Mouse (Mus musculus): ENCODE results near the gene Tmem255b. TPM values are rescaled to one million over a fixed set of nuclear protein-coding genes. Genes with fewer than 3 reads are reported as not detected.

The Tmem255b gene
- polyA plus RNA-seq, 1 experiment from 2014 or later, result 5.8 TPM

- Histone ChIP-seq H3K9me3 (ENCODE audit: control insufficient read depth) (no peaks in the 10 kb centered on the region), H3K36me3 (ENCODE audit: control insufficient read depth, insufficient read depth) (peaks cover 41% of the 10 kb centered on the region), H3K4me2 (replicated peaks; ENCODE audit: low read depth) (no peak overlapping the region), H3K9ac (ENCODE audit: low read depth, low read length) (no peak overlapping the region), H3K4me1 (replicated peaks; ENCODE audit: control insufficient read depth, insufficient read depth, low read length) (no peaks in the 10 kb centered on the region), H3K27ac (ENCODE audit: low read depth, low read length) (no peak overlapping the region), H3K4me3 (ENCODE audit: low read depth, low read length) (no peak overlapping the region), H3K27me3 (replicated peaks; ENCODE audit: control insufficient read depth, insufficient read depth, low read length) (no peaks in the 10 kb centered on the region)
- no peak for TF ChIP-seq CTCF (IDR thresholded peaks at IDR 0.05; ENCODE audit: low read depth)
- WGBS, result 83% methylated on average over 3 of the region's 3 CpGs
- no peak for ATAC-seq
Observed at GRCm38 (mm10) chr8:13481596-13481995, 46.6 kb downstream of the Tmem255b start.

- H3K9ac ChIP-seq (ENCODE audit: low read depth, low read length), result no peak overlapping the region
- H3K36me3 ChIP-seq (ENCODE audit: control insufficient read depth, insufficient read depth), result peaks cover 35% of the 10 kb centered on the region
- no peak overlapping the region for H3K4me3 ChIP-seq (ENCODE audit: low read depth, low read length)
- no peak overlapping the region for H3K27ac ChIP-seq (ENCODE audit: low read depth, low read length)
- 88% methylated on average over 2 of the region's 2 CpGs for WGBS
- ATAC-seq, result no peak
- no peaks in the 10 kb centered on the region for H3K4me1 ChIP-seq (replicated peaks; ENCODE audit: control insufficient read depth, insufficient read depth, low read length)
- H3K27me3 ChIP-seq (replicated peaks; ENCODE audit: control insufficient read depth, insufficient read depth, low read length), result no peaks in the 10 kb centered on the region
- H3K4me2 ChIP-seq (replicated peaks; ENCODE audit: low read depth), result no peak overlapping the region
- H3K9me3 ChIP-seq (ENCODE audit: control insufficient read depth), result no peaks in the 10 kb centered on the region
- no peak for TF ChIP-seq CTCF (IDR thresholded peaks at IDR 0.05; ENCODE audit: low read depth)
Observed at GRCm38 (mm10) chr8:13482101-13482801, 47.3 kb downstream of the Tmem255b start.

DNA sequence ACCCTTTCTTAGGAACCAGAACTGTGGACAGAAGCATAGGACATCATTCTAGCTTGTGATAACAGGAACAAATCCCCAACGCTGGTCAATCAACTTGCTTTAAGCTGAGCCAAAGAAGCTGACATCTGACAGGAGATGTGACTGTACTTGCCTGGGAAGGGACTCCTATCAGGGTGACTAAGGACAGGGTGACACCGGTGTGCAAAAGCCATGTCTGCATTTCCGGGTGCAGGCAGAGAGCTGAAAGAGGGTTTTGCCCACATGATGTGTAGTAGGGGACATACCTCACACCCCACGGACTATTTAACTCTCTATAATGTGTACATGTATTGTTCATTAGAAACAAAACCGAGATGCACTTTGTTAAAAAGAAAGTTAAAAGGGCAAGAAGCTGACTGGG, 48.2 kb downstream of the Tmem255b start:
- Histone ChIP-seq H3K27me3 (replicated peaks; ENCODE audit: control insufficient read depth, insufficient read depth, low read length) (no peaks in the 10 kb centered on the region), H3K9me3 (ENCODE audit: control insufficient read depth) (no peaks in the 10 kb centered on the region), H3K4me1 (replicated peaks; ENCODE audit: control insufficient read depth, insufficient read depth, low read length) (no peaks in the 10 kb centered on the region), H3K27ac (ENCODE audit: low read depth, low read length) (no peak overlapping the region), H3K36me3 (ENCODE audit: control insufficient read depth, insufficient read depth) (peaks cover 30% of the 10 kb centered on the region), H3K4me2 (replicated peaks; ENCODE audit: low read depth) (no peak overlapping the region), H3K4me3 (ENCODE audit: low read depth, low read length) (no peak overlapping the region), H3K9ac (ENCODE audit: low read depth, low read length) (no peak overlapping the region)
- no peak for ATAC-seq
- TF ChIP-seq CTCF (IDR thresholded peaks at IDR 0.05; ENCODE audit: low read depth), result no peak
- 87% methylated on average over 5 of the region's 5 CpGs for WGBS

DNA sequence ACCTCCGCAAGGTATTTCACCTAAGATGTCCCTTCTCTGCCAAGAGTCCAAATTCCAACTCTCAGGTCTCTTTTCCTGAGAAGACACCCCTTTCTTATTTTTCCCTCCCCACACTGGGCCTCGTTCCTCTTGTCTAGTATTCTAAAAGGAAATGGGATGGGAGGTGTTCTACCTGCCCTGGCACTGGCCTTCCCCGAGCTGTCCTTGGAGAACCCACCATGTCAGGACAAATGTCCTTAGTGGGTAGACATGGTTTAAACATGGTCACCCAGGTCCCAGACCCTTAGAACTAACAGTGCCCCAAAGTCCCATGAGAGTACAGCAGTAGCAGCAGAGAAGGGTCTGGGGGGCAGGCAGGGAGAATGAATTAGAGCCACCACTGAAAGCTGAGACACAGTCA, 54.4 kb downstream of the Tmem255b start:
- H3K27me3 ChIP-seq (replicated peaks; ENCODE audit: control insufficient read depth, insufficient read depth, low read length), result no peaks in the 10 kb centered on the region
- H3K9ac ChIP-seq (ENCODE audit: low read depth, low read length), result no peak overlapping the region
- H3K4me3 ChIP-seq (ENCODE audit: low read depth, low read length), result no peak overlapping the region
- peaks cover 14% of the 10 kb centered on the region; the same call in 1 of the 2 replicates for H3K4me1 ChIP-seq (replicated peaks; ENCODE audit: control insufficient read depth, insufficient read depth, low read length)
- WGBS, result 77% methylated on average over 3 of the region's 3 CpGs
- H3K4me2 ChIP-seq (replicated peaks; ENCODE audit: low read depth), result no peak overlapping the region
- no peaks in the 10 kb centered on the region for H3K9me3 ChIP-seq (ENCODE audit: control insufficient read depth)
- no peak overlapping the region for H3K27ac ChIP-seq (ENCODE audit: low read depth, low read length)
- ATAC-seq, result no peak
- peaks cover 6% of the 10 kb centered on the region; the same call in 1 of the 2 replicates for H3K36me3 ChIP-seq (ENCODE audit: control insufficient read depth, insufficient read depth)
- no peak for TF ChIP-seq CTCF (IDR thresholded peaks at IDR 0.05; ENCODE audit: low read depth)

DNA sequence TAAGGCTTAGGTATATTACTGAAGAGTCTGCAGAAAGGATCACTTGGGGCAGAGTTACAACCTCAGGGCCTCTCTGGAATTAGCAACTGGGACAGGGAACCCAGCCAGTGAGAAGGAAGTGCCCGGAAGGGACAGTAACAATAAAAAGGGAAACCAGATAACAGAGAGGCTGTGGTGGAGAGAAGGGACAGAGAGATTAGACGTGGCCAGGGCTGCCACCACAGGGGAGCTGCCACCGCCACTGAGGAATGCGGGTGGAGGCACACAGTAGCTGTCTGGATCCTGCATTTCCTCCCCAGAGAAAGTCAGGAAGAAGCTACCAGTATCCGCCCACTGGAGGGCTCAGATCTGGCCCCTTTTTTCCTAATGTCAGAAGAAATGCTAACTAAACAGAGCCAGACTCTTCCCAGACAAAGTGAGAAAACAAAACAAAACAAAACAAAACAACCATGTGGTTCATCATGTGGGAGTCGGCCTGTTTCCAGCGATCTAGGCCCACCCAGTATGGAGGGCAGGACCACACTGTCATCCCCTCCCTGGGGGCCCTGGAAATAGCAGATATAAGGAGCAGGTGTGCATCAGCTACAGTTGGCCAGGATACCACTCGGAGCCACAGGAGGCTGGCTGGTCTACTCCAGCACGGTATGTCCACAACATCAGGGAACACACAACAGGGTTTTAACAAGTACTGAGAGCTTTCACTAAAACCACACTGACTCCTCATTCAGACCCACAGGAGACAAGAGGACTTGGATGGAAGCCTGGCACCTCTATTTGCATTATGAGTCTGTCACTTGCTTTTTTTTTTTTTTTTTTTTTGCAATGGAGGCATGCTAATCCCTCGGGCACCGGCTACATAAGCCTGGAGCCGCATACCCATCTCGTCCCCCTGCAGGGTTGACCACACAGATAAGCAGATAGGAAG, 55.3 kb downstream of the Tmem255b start:
- no peak for TF ChIP-seq CTCF (IDR thresholded peaks at IDR 0.05; ENCODE audit: low read depth)
- Histone ChIP-seq H3K4me3 (ENCODE audit: low read depth, low read length) (no peak overlapping the region), H3K9ac (ENCODE audit: low read depth, low read length) (no peak overlapping the region), H3K36me3 (ENCODE audit: control insufficient read depth, insufficient read depth) (peaks cover 6% of the 10 kb centered on the region; the same call in 1 of the 2 replicates), H3K4me2 (replicated peaks; ENCODE audit: low read depth) (no peak overlapping the region), H3K27me3 (replicated peaks; ENCODE audit: control insufficient read depth, insufficient read depth, low read length) (no peaks in the 10 kb centered on the region), H3K27ac (ENCODE audit: low read depth, low read length) (no peak overlapping the region), H3K4me1 (replicated peaks; ENCODE audit: control insufficient read depth, insufficient read depth, low read length) (peaks cover 14% of the 10 kb centered on the region; the same call in 1 of the 2 replicates), H3K9me3 (ENCODE audit: control insufficient read depth) (no peaks in the 10 kb centered on the region)
- WGBS, result 50% methylated on average over 13 of the region's 13 CpGs
- ATAC-seq, result no peak

DNA sequence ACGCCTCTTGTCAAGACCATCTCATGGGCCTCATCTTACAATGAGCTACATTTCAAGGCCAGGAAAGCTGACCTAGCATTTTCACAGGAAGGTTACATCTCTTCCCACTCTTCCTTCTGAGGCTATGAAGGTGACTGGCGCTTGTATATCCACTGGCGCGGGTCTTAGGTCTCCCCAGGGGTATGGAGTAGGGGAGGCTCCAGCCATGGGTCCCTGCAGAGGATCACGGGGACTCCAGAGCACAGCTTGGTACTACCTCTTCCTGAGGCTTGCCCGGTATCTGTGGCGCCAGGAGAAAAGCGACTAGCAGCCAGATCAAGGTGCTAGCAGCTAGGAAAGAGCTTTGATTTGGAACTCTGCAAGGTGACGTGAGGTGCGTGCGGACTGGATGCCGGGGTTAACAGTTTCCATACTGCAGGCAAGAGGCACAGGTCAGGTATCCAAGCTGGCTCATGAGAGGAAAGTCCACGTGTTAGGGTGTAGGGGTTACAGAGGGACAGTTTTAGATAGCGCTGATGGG, 56.6 kb downstream of the Tmem255b start:
- Histone ChIP-seq H3K27ac (ENCODE audit: low read depth, low read length) (no peak overlapping the region), H3K4me2 (replicated peaks; ENCODE audit: low read depth) (no peak overlapping the region), H3K9ac (ENCODE audit: low read depth, low read length) (no peak overlapping the region)

More for the DNA sequence above, 56.6 kb downstream of the Tmem255b start:
- ATAC-seq, result no peak
- H3K4me3 ChIP-seq (ENCODE audit: low read depth, low read length), result no peak overlapping the region
- H3K27me3 ChIP-seq (replicated peaks; ENCODE audit: control insufficient read depth, insufficient read depth, low read length), result no peaks in the 10 kb centered on the region
- H3K36me3 ChIP-seq (ENCODE audit: control insufficient read depth, insufficient read depth), result peaks cover 6% of the 10 kb centered on the region; the same call in 1 of the 2 replicates
- no peak for TF ChIP-seq CTCF (IDR thresholded peaks at IDR 0.05; ENCODE audit: low read depth)
- no peaks in the 10 kb centered on the region for H3K9me3 ChIP-seq (ENCODE audit: control insufficient read depth)
- peaks cover 14% of the 10 kb centered on the region; the same call in 1 of the 2 replicates for H3K4me1 ChIP-seq (replicated peaks; ENCODE audit: control insufficient read depth, insufficient read depth, low read length)
- WGBS, result 84% methylated on average over 14 of the region's 14 CpGs

All from intestine, postnatal 0 days (tissue).